ENCODE assay signal across 33 mouse cellular contexts in the genomic region with DNA sequence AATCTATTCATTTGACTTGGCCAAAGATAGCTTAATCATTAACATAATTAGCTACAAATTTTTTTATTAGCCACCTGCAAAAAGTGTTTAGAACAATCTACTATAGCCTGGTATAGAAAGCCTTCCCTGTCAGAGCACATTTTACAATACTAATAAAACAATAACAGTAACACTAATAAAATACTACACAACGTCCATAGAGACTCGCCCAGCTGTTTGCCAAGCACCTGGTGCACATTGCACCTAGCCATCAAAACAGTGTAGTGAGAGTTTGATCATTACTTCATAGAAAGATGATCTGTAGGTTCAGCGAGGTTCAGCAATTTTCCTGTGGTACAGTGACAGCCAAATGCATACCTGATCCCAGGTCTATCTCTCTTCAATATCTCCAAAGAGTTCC. TPM values are rescaled to one million over a fixed set of nuclear protein-coding genes. Genes with fewer than 3 reads are reported as not detected.
"Had no signal": no experiment of that assay in that cellular context is flagged by ENCODE, and none has a peak within 500 bp of the region (broad histone marks: within the 10 kb centered on the region; RNA-seq: fewer than 3 reads in every experiment).

No protein-coding gene starts in this region.

- H3K27ac ChIP-seq: limb, embryonic 10.5 days; limb, embryonic 12.5 days; limb, embryonic 13.5 days; limb, embryonic 15.5 days; liver, embryonic 12.5 days; liver, embryonic 13.5 days; liver, embryonic 14.5 days; liver, embryonic 15.5 days; lung, embryonic 15.5 days; macrophage; midbrain, embryonic 10.5 days; midbrain, embryonic 12.5 days; midbrain, embryonic 13.5 days; midbrain, embryonic 15.5 days; neural tube, embryonic 12.5 days had no signal

- H3K27me3 ChIP-seq: limb, embryonic 12.5 days; limb, embryonic 13.5 days; limb, embryonic 15.5 days; liver, embryonic 12.5 days; liver, embryonic 13.5 days; liver, embryonic 15.5 days; lung, embryonic 15.5 days; megakaryocyte, embryonic 14.5 days; midbrain, embryonic 12.5 days; midbrain, embryonic 13.5 days; midbrain, embryonic 15.5 days; neural tube, embryonic 12.5 days had no signal

- H3K9ac ChIP-seq: limb, embryonic 12.5 days; limb, embryonic 13.5 days; limb, embryonic 15.5 days; liver, embryonic 12.5 days; liver, embryonic 13.5 days; liver, embryonic 14.5 days; liver, embryonic 15.5 days; liver, postnatal 0 days; lung, embryonic 14.5 days; lung, embryonic 15.5 days; midbrain, embryonic 12.5 days; midbrain, embryonic 13.5 days; midbrain, embryonic 15.5 days; neural tube, embryonic 12.5 days had no signal

- H3K4me1 ChIP-seq: limb, embryonic 10.5 days; limb, embryonic 15.5 days; liver, embryonic 12.5 days; liver, embryonic 13.5 days; liver, embryonic 15.5 days; lung, embryonic 15.5 days; megakaryocyte, embryonic 14.5 days; midbrain, embryonic 10.5 days; midbrain, embryonic 12.5 days; midbrain, embryonic 13.5 days; midbrain, embryonic 15.5 days; neural tube, embryonic 12.5 days had no signal

- DNase-seq: left cerebral cortex, postnatal 4 days; liver; liver, embryonic 13.5 days; liver, postnatal 0 days; lung, adult 18-20 months; lung, adult 2 months; lung, embryonic 14.5 days; lung, postnatal 10 days; lung, postnatal 14 days; lung, postnatal 36 days; lung, postnatal 4 days; midbrain, embryonic 14.5 days had no signal

- H3K9me3 ChIP-seq: limb, embryonic 10.5 days; limb, embryonic 12.5 days; limb, embryonic 13.5 days; limb, embryonic 15.5 days; liver, embryonic 12.5 days; liver, embryonic 13.5 days; liver, embryonic 15.5 days; lung, embryonic 15.5 days; midbrain, embryonic 10.5 days; midbrain, embryonic 12.5 days; midbrain, embryonic 13.5 days; midbrain, embryonic 15.5 days; neural tube, embryonic 12.5 days had no signal

- H3K4me3 ChIP-seq: limb, embryonic 10.5 days; limb, embryonic 12.5 days; limb, embryonic 13.5 days; limb, embryonic 15.5 days; liver, embryonic 12.5 days; liver, embryonic 13.5 days; liver, embryonic 15.5 days; lung, embryonic 15.5 days; megakaryocyte, embryonic 14.5 days; midbrain, embryonic 10.5 days; midbrain, embryonic 12.5 days; midbrain, embryonic 13.5 days; midbrain, embryonic 15.5 days; myocyte; neural tube, embryonic 12.5 days had no signal

- H3K4me2 ChIP-seq: limb, embryonic 12.5 days; limb, embryonic 13.5 days; limb, embryonic 15.5 days; liver, embryonic 11.5 days; liver, embryonic 12.5 days; liver, embryonic 13.5 days; liver, embryonic 15.5 days; lung, embryonic 14.5 days; lung, embryonic 15.5 days; midbrain, embryonic 11.5 days; midbrain, embryonic 12.5 days; midbrain, embryonic 13.5 days; midbrain, embryonic 15.5 days; neural tube, embryonic 12.5 days had no signal

- ATAC-seq: liver, embryonic 12.5 days; liver, postnatal 0 days; lung, postnatal 0 days; midbrain, embryonic 13.5 days; midbrain, embryonic 15.5 days; midbrain, embryonic 16.5 days had no signal

- H3K36me3 ChIP-seq: limb, embryonic 10.5 days; limb, embryonic 12.5 days; limb, embryonic 13.5 days; limb, embryonic 15.5 days; liver, embryonic 12.5 days; liver, embryonic 13.5 days; liver, embryonic 15.5 days; lung, embryonic 15.5 days; midbrain, embryonic 10.5 days; midbrain, embryonic 12.5 days; midbrain, embryonic 13.5 days; midbrain, embryonic 15.5 days; neural tube, embryonic 12.5 days had no signal

RNA-seq across cellular contexts. Expression of a gene that starts 26.9 kb away (rescaled TPM):
- total RNA-seq: monocyte, adult 5-6 weeks had no signal
